Mouse (Mus musculus) spleen, adult 2 months (tissue): ENCODE measurements at regions not wholly inside any gene's neighbourhood (a gene's known extent, or its start where the extent isn't known, plus 50 kb on each side); places are given as distances from the start of the nearest gene placed in this dataset.

Experiments used
- CTCF ChIP-seq: fragments of 200-500 bp; IDR thresholded peaks from 2 replicates; pipeline ENCODE4 v1.5.1; 2011; ENCODE audit warnings: mild to moderate bottlenecking, inconsistent platforms; ENCODE audit not compliant: insufficient read depth, insufficient read length, insufficient replicate concordance; ENCODE audit errors: extremely low read depth
- POLR2A ChIP-seq: fragments of 200-500 bp; IDR thresholded peaks from 2 replicates; pipeline ENCODE4 v1.6.1; 2011; ENCODE audit warnings: low read depth, low read length, inconsistent platforms

DNA sequence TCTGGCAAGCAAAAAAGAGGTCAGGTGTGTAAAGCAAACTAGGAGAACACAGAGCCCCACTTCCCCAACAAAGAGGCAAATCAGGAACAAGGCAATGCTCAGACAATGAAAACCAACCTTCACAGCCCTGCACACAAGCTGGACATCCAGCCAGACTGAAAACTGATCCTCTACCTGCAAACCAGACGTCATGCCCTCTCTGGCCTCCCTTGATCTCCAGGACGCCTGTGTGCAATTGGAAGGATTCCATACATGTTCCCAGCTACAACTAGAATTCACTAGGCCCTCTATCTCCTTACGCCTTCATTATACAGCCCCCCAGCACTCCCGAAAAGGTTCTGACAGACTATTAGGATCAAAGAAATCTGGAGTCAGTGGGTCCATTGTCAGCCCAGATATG, 60.7 kb upstream of the Ndufs6 start:
- TF ChIP-seq POLR2A (no peak), CTCF (no peak)
